Mouse (Mus musculus) activated CD4-positive, CD25-positive, alpha-beta regulatory T cell, adult 9 weeks (primary cell): ENCODE measurements around the gene Nfasc. TPM values are rescaled to one million over a fixed set of nuclear protein-coding genes. Genes with fewer than 3 reads are reported as not detected.

ENCODE experiments used
- polyA plus RNA-seq: library from polyadenylated mRNA; unstranded; fragments of 100-300 nt; shearing (Covaris generic); gene quantifications from one replicate; pipeline ENCODE4 v1.2.1, GENCODE M21; 2017

Gene Nfasc
- polyA plus RNA-seq, result not detected

DNA sequence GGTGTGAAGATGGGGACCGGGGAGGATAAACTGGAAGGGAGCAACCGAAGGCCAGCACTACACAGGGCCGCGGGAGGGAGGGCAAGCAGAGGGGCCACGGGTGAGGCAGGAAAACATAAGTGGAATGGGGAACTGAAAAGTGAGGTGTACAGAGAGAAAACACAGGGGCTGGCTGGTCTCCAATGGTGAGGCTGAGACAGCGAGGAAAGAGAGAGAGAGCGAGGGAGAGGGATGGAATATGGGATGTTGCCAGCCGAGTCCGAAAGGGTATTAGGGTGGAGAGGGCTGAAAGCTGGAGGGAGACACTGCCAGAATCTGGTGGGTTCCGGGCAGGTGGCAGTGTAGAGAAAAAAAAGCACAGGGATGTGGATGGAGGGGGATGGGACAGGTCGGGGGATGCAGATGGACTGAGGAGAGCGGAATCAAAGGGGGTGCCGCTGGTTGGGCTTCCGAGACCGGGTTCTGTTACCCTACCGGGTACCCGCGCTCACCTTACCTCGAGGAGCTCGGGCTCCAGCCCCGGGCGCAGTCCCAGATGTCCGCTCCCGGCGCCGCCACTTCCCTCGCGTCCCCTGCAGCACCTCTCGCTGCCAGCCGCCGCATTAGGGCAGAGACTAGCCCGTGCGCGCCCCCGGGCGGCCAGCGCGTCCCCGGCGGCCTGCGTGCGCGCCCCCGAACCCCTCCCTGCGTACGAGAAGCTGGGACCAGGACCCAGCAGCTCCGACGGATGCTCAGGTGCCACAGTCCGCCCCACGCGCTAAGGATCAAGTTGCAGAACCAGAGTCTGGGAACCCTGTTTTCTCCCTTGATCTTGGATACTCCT lies at the start of gene Nfasc:
TSS of gene Nfasc (minus strand) at position 623 of the 823 bp plus-strand sequence.

DNA sequence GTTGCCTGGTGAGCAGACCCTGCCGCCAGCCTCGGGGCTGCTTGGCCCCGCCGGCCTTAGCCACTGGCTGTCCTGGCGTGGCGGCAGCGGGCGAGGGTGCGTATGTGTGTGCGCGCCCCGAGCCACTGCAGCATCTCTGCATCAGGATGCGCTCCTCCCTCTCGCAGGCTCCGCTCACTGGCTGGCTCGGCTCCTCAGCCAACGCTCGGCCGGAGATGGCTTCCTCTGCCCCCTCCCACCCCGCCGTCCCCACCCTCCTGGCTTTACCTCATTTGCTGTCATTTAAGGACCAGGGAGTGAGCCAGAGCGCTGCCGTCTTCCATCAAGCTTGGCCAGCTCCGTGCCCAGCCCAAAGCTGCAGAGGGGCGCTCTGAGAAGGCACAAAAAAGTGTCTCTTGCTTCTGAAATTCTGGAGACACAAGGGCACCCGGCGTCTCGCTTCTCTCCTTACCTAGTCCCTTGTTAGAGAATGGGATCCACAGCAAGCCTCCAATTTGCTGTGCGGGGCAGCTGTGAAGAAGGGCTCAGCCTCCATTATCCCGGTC lies 198.8 kb downstream of the Nfasc start, which contains the start of gene Cntn2:
TSS of gene Cntn2 (minus strand) at position 495 of the 545 bp plus-strand sequence.

Other genes starting within 250 kb of the Nfasc start
- 11.9 TPM for gene Tmem81, start 235.6 kb downstream of the Nfasc start, polyA plus RNA-seq
- not detected for gene Cntn2, start 198.5 kb downstream of the Nfasc start, polyA plus RNA-seq
- not detected for gene Lrrn2, start 138.5 kb upstream of the Nfasc start, polyA plus RNA-seq